ENCODE assay signal across 27 mouse cellular contexts in the genomic region with DNA sequence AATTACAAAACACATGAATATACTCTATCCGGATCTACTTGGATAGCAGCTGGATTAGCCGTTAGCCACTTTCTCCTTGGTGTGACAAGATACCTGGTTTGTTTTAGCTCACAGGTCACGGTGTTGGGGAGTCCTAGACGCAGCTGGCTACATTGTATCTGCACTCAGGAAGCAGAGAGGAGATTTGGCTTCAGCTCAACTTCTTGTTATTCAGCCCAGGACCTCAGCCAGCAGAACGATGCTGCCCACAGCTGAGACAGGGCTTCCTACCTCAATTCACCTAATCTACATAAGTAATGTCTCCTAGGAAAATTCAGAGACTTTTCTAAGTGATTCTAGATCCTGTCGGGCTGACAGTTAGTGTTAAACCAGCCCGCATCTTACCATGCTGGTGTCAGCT.
DNase-seq lines count a peak whose midpoint lies in the region; ATAC-seq lines count a peak whose summit lies in the region.
"Had no signal": no experiment of that assay in that cellular context is flagged by ENCODE, and none has a peak within 500 bp of the region (broad histone marks: within the 10 kb centered on the region; RNA-seq: fewer than 3 reads in every experiment).

No protein-coding gene starts in this region.

- H3K27ac ChIP-seq in forebrain, embryonic 11.5 days (ENCODE audit: low read depth, low read length), result no peak overlapping the region
- H3K27ac ChIP-seq in forebrain, embryonic 15.5 days (replicated peaks), result no peak overlapping the region
- H3K27ac ChIP-seq in heart, embryonic 10.5 days, result no peak overlapping the region
- H3K27ac ChIP-seq in midbrain, embryonic 14.5 days (replicated peaks; ENCODE audit: low read depth, low read length), result no peak overlapping the region
- H3K27ac ChIP-seq in midbrain, embryonic 10.5 days (replicated peaks), result no peak overlapping the region
- H3K27ac ChIP-seq: embryonic facial prominence, embryonic 12.5 days; embryonic facial prominence, embryonic 15.5 days; forebrain, embryonic 13.5 days; heart, embryonic 15.5 days; hindbrain, embryonic 12.5 days had no signal

- H3K36me3 ChIP-seq in forebrain, embryonic 11.5 days (ENCODE audit: control insufficient read depth, insufficient read depth, low read length), result no peaks in the 10 kb centered on the region
- H3K36me3 ChIP-seq in forebrain, embryonic 15.5 days, result no peaks in the 10 kb centered on the region
- H3K36me3 ChIP-seq in heart, embryonic 10.5 days, result no peaks in the 10 kb centered on the region
- no peaks in the 10 kb centered on the region for H3K36me3 ChIP-seq in midbrain, embryonic 14.5 days (ENCODE audit: control insufficient read depth, insufficient read depth, low read length)
- H3K36me3 ChIP-seq in midbrain, embryonic 10.5 days, result no peaks in the 10 kb centered on the region
- H3K36me3 ChIP-seq: embryonic facial prominence, embryonic 12.5 days; embryonic facial prominence, embryonic 15.5 days; G1E; heart, embryonic 12.5 days; heart, embryonic 15.5 days; hindbrain, embryonic 12.5 days had no signal

- H3K9me3 ChIP-seq in forebrain, embryonic 11.5 days (ENCODE audit: control insufficient read depth, low read length), result no peaks in the 10 kb centered on the region
- H3K9me3 ChIP-seq in forebrain, embryonic 15.5 days, result no peaks in the 10 kb centered on the region
- H3K9me3 ChIP-seq in heart, embryonic 10.5 days, result no peaks in the 10 kb centered on the region
- no peaks in the 10 kb centered on the region for H3K9me3 ChIP-seq in midbrain, embryonic 14.5 days (ENCODE audit: control insufficient read depth, low read length)
- peaks cover 10% of the 10 kb centered on the region for H3K9me3 ChIP-seq in midbrain, embryonic 10.5 days (replicated peaks)
- H3K9me3 ChIP-seq: embryonic facial prominence, embryonic 12.5 days; embryonic facial prominence, embryonic 15.5 days; forebrain, embryonic 13.5 days; G1E; heart, embryonic 12.5 days; heart, embryonic 15.5 days; hindbrain, embryonic 12.5 days had no signal

- no peak overlapping the region for H3K4me3 ChIP-seq in forebrain, embryonic 11.5 days (ENCODE audit: low read depth, low read length)
- no peak overlapping the region for H3K4me3 ChIP-seq in forebrain, embryonic 15.5 days
- no peak overlapping the region for H3K4me3 ChIP-seq in heart, embryonic 10.5 days
- no peak overlapping the region for H3K4me3 ChIP-seq in midbrain, embryonic 14.5 days (replicated peaks; ENCODE audit: low read depth, low read length)
- no peak overlapping the region for H3K4me3 ChIP-seq in midbrain, embryonic 10.5 days
- H3K4me3 ChIP-seq: embryonic facial prominence, embryonic 12.5 days; embryonic facial prominence, embryonic 15.5 days; forebrain, embryonic 13.5 days; heart, embryonic 12.5 days; heart, embryonic 15.5 days; hindbrain, embryonic 12.5 days had no signal

- no peak overlapping the region for H3K9ac ChIP-seq in forebrain, embryonic 11.5 days (ENCODE audit: low read length)
- no peak overlapping the region for H3K9ac ChIP-seq in forebrain, embryonic 15.5 days (replicated peaks)
- no peak overlapping the region for H3K9ac ChIP-seq in midbrain, embryonic 14.5 days (replicated peaks; ENCODE audit: low read length)
- H3K9ac ChIP-seq: embryonic facial prominence, embryonic 12.5 days; embryonic facial prominence, embryonic 15.5 days; forebrain, embryonic 13.5 days; heart, embryonic 12.5 days; heart, embryonic 15.5 days; hindbrain, embryonic 12.5 days had no signal

- H3K27me3 ChIP-seq in forebrain, embryonic 11.5 days (ENCODE audit: control insufficient read depth, insufficient read depth, low read length), result no peaks in the 10 kb centered on the region
- H3K27me3 ChIP-seq in forebrain, embryonic 15.5 days, result no peaks in the 10 kb centered on the region
- peaks cover 6% of the 10 kb centered on the region; the same call in 1 of the 2 replicates for H3K27me3 ChIP-seq in heart, embryonic 10.5 days (ENCODE audit: insufficient read depth, poor library complexity, severe bottlenecking)
- peaks cover 3% of the 10 kb centered on the region; the same call in 1 of the 2 replicates for H3K27me3 ChIP-seq in midbrain, embryonic 14.5 days (ENCODE audit: control insufficient read depth, insufficient read depth, low read length)
- H3K27me3 ChIP-seq in midbrain, embryonic 10.5 days (ENCODE audit: low read depth, poor library complexity, severe bottlenecking), result peaks cover 91% of the 10 kb centered on the region
- H3K27me3 ChIP-seq: embryonic facial prominence, embryonic 15.5 days; Patski had no signal

- ATAC-seq in forebrain, embryonic 11.5 days (replicated peaks; ENCODE audit: low FRiP score), result no peak
- ATAC-seq in forebrain, embryonic 15.5 days (replicated peaks), result no peak
- ATAC-seq in midbrain, embryonic 14.5 days (ENCODE audit: low FRiP score, low TSS enrichment), result no peak
- ATAC-seq: forebrain, embryonic 13.5 days; intestine, postnatal 0 days; Patski had no signal

- peak; percentile 11 for DNase-seq in forebrain, embryonic 11.5 days (ENCODE audit: low spot score)
- peak; percentile 10 for DNase-seq in heart, embryonic 10.5 days (ENCODE audit: low spot score)
- no peak for DNase-seq in heart, adult 18-20 months
- DNase-seq in midbrain, embryonic 14.5 days, result peak; percentile 43
- DNase-seq in midbrain, embryonic 10.5 days (ENCODE audit: low spot score), result no peak
- DNase-seq in brain, adult 2 months (ENCODE audit: low read depth, low spot score), result peak; percentile 12
- no peak for DNase-seq in lung, adult 18-20 months
- DNase-seq: adrenal gland, postnatal 10 days; adrenal gland, postnatal 36 days; B cell, adult 2 months; cerebellum, adult 11-12 months; cerebellum, adult 9-10 months; cerebellum, postnatal 25 days; gastrocnemius, postnatal 25 days; heart, postnatal 10 days; heart, postnatal 4 days; kidney, adult 2 months had no signal

- WGBS in forebrain, embryonic 11.5 days, result 76% methylated on average over 7 of the region's 7 CpGs
- WGBS in forebrain, embryonic 15.5 days, result 53% methylated on average over 7 of the region's 7 CpGs
- WGBS in heart, embryonic 10.5 days, result 60% methylated on average over 7 of the region's 7 CpGs
- WGBS in midbrain, embryonic 14.5 days, result 61% methylated on average over 7 of the region's 7 CpGs
- 78% methylated on average over 7 of the region's 7 CpGs for whole genome bisulfite sequencing in midbrain, embryonic 10.5 days

- no peak overlapping the region for H3K4me2 ChIP-seq in forebrain, embryonic 11.5 days (ENCODE audit: low read depth, low read length, severe bottlenecking)
- H3K4me2 ChIP-seq in forebrain, embryonic 15.5 days (replicated peaks), result no peak overlapping the region
- H3K4me2 ChIP-seq in midbrain, embryonic 14.5 days (ENCODE audit: low read length), result no peak overlapping the region
- H3K4me2 ChIP-seq: embryonic facial prominence, embryonic 12.5 days; embryonic facial prominence, embryonic 15.5 days; forebrain, embryonic 13.5 days; heart, embryonic 12.5 days; heart, embryonic 15.5 days; hindbrain, embryonic 12.5 days had no signal

- no peaks in the 10 kb centered on the region for H3K4me1 ChIP-seq in forebrain, embryonic 11.5 days (replicated peaks; ENCODE audit: control insufficient read depth, insufficient read depth, low read length)
- 0 out of 2 replicates have a peak, but pooled peaks cover 4% of the 10 kb centered on the region for H3K4me1 ChIP-seq in forebrain, embryonic 15.5 days
- H3K4me1 ChIP-seq in heart, embryonic 10.5 days, result no peaks in the 10 kb centered on the region
- H3K4me1 ChIP-seq in midbrain, embryonic 14.5 days (ENCODE audit: control insufficient read depth, insufficient read depth, low read length), result no peaks in the 10 kb centered on the region
- H3K4me1 ChIP-seq in midbrain, embryonic 10.5 days, result peaks cover 12% of the 10 kb centered on the region
- H3K4me1 ChIP-seq: embryonic facial prominence, embryonic 12.5 days; embryonic facial prominence, embryonic 15.5 days; heart, embryonic 12.5 days; heart, embryonic 15.5 days; hindbrain, embryonic 12.5 days had no signal

Comparison
In these comparisons a context has a peak if more than half of its experiments do, and no peak if none do; other contexts are left out.
1. DNase-seq: peak in forebrain, embryonic 11.5 days (single experiment), heart, embryonic 10.5 days (single experiment), midbrain, embryonic 14.5 days (single experiment) and brain, adult 2 months (single experiment); none in heart, adult 18-20 months (0 of 2), midbrain, embryonic 10.5 days (single experiment) and lung, adult 18-20 months (0 of 2).